ENCODE assay signal across 15 mouse cellular contexts in the genomic region with DNA sequence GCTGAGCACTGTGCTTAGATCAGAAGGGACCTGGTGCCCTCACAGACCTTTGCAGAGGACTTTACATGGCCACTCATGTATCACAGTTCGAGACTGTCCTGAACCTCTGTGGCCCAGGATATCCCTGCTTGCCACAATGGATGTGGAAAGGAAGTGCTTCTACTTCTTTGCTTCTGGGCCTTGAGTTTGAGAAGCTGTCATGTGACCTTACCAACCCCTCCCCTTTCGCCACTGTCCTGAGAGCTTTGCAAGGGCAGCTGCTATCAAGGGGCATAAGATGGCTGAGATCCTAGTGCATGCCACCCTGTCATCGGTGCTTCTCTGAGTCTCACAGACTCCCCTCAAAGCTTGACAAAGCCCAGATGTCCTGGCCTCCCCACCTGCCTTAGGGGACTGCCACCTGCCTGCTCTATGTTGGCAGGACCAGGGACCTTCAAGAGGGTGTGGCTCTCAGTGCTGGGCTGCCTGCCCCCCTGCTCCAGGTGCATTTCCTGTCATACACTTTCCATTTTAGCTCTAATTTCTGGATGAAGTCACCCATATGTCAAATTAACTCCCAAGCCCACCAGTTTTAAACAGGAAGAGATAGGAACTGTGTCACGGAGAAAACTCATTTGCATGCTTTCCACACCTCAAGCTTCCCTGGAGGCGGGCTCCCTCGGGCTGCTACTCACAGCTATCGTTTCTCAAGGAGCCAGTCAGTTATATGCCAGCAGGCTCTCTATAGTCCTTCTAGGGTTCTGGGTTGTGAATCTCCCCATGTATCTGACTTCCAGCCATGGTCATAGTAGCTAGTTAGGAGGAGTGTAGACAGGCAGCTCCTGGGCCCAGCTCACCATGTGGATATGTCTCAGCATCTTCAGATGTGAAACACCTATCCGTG.
DNase-seq lines count a peak whose midpoint lies in the region; ATAC-seq lines count a peak whose summit lies in the region.
"Had no signal": no experiment of that assay in that cellular context is flagged by ENCODE, and none has a peak within 500 bp of the region (broad histone marks: within the 10 kb centered on the region; RNA-seq: fewer than 3 reads in every experiment).

No protein-coding gene starts in this region.

- no peak overlapping the region for H3K4me2 ChIP-seq in forebrain, embryonic 14.5 days (ENCODE audit: low read length)
- no peak overlapping the region for H3K4me2 ChIP-seq in forebrain, embryonic 12.5 days
- H3K4me2 ChIP-seq in hindbrain, embryonic 14.5 days (replicated peaks) = no peak overlapping the region
- H3K4me2 ChIP-seq: embryonic facial prominence, embryonic 13.5 days; lung, embryonic 15.5 days had no signal

- ATAC-seq in forebrain, embryonic 14.5 days = no peak
- no peak for ATAC-seq in forebrain, embryonic 12.5 days (ENCODE audit: low FRiP score)
- ATAC-seq in hindbrain, embryonic 14.5 days (ENCODE audit: low FRiP score) = no peak

- 76% methylated on average over 8 of the region's 8 CpGs for WGBS in forebrain, embryonic 14.5 days
- WGBS in forebrain, embryonic 12.5 days = 75% methylated on average over 8 of the region's 8 CpGs
- WGBS in hindbrain, embryonic 14.5 days = 60% methylated on average over 8 of the region's 8 CpGs

- no peak overlapping the region for H3K4me3 ChIP-seq in forebrain, embryonic 14.5 days (ENCODE audit: low read depth, low read length)
- no peak overlapping the region for H3K4me3 ChIP-seq in forebrain, embryonic 12.5 days (replicated peaks)
- H3K4me3 ChIP-seq in hindbrain, embryonic 14.5 days (replicated peaks; ENCODE audit: low read length) = no peak overlapping the region
- H3K4me3 ChIP-seq: embryonic facial prominence, embryonic 13.5 days; lung, embryonic 15.5 days had no signal

- no peak overlapping the region for H3K9ac ChIP-seq in forebrain, embryonic 14.5 days (ENCODE audit: low read length)
- H3K9ac ChIP-seq in forebrain, embryonic 12.5 days = no peak overlapping the region
- H3K9ac ChIP-seq in hindbrain, embryonic 14.5 days = no peak overlapping the region
- H3K9ac ChIP-seq: embryonic facial prominence, embryonic 13.5 days; lung, embryonic 15.5 days had no signal

- H3K36me3 ChIP-seq in forebrain, embryonic 14.5 days (ENCODE audit: control insufficient read depth, insufficient read depth, low read length) = no peaks in the 10 kb centered on the region
- H3K36me3 ChIP-seq in forebrain, embryonic 12.5 days (replicated peaks) = no peaks in the 10 kb centered on the region
- H3K36me3 ChIP-seq in hindbrain, embryonic 14.5 days (replicated peaks; ENCODE audit: control insufficient read depth, insufficient read depth) = no peaks in the 10 kb centered on the region
- H3K36me3 ChIP-seq: embryonic facial prominence, embryonic 13.5 days; lung, embryonic 15.5 days had no signal

- H3K4me1 ChIP-seq in forebrain, embryonic 14.5 days (ENCODE audit: control insufficient read depth, insufficient read depth, low read length) = peaks cover 12% of the 10 kb centered on the region
- peaks cover 31% of the 10 kb centered on the region for H3K4me1 ChIP-seq in forebrain, embryonic 12.5 days
- H3K4me1 ChIP-seq in hindbrain, embryonic 14.5 days (replicated peaks; ENCODE audit: control insufficient read depth, insufficient read depth, low read length) = peaks cover 41% of the 10 kb centered on the region
- H3K4me1 ChIP-seq: embryonic facial prominence, embryonic 13.5 days; lung, embryonic 15.5 days had no signal

- intact Hi-C loops in left cerebral cortex, postnatal 14 days (cut with DNase I) = no loop called here
- intact Hi-C loops in left cerebral cortex, postnatal 4 days (cut with DNase I) = no loop called here

- peak; percentile 31 for DNase-seq in forebrain, embryonic 14.5 days (ENCODE audit: low spot score)
- DNase-seq in left cerebral cortex, postnatal 14 days (ENCODE audit: low spot score in 2 of 2) = peak; percentile 65 to 79
- no peak for DNase-seq in left cerebral cortex, postnatal 4 days
- DNase-seq in hindbrain, embryonic 14.5 days (ENCODE audit: low spot score) = no peak
- DNase-seq in right cerebral cortex, postnatal 10 days (ENCODE audit: low spot score in 2 of 2) = peak; percentile 69 to 77
- DNase-seq in thymus, postnatal 25 days = no peak
- DNase-seq in kidney, adult 8-10 months = no peak
- DNase-seq: adrenal gland, adult 2 months; cerebellum, postnatal 25 days; layer of hippocampus, adult 9-11 months; liver had no signal

- H3K27ac ChIP-seq in forebrain, embryonic 14.5 days (ENCODE audit: low read depth, low read length) = no peak overlapping the region
- H3K27ac ChIP-seq in forebrain, embryonic 12.5 days = no peak overlapping the region
- H3K27ac ChIP-seq in hindbrain, embryonic 14.5 days = peak overlapping the region; percentile 90
- H3K27ac ChIP-seq: embryonic facial prominence, embryonic 13.5 days; lung, embryonic 15.5 days; stomach, postnatal 0 days had no signal

- no peaks in the 10 kb centered on the region for H3K9me3 ChIP-seq in forebrain, embryonic 14.5 days (replicated peaks; ENCODE audit: control insufficient read depth, low read length)
- H3K9me3 ChIP-seq in forebrain, embryonic 12.5 days = no peaks in the 10 kb centered on the region
- no peaks in the 10 kb centered on the region for H3K9me3 ChIP-seq in hindbrain, embryonic 14.5 days (ENCODE audit: control insufficient read depth, low read length)
- H3K9me3 ChIP-seq: embryonic facial prominence, embryonic 13.5 days; lung, embryonic 15.5 days had no signal

- H3K27me3 ChIP-seq in forebrain, embryonic 14.5 days (replicated peaks; ENCODE audit: control insufficient read depth, insufficient read depth, low read length) = no peaks in the 10 kb centered on the region
- H3K27me3 ChIP-seq in forebrain, embryonic 12.5 days = no peaks in the 10 kb centered on the region
- H3K27me3 ChIP-seq in hindbrain, embryonic 14.5 days (ENCODE audit: control insufficient read depth, insufficient read depth, low read length) = no peaks in the 10 kb centered on the region
- H3K27me3 ChIP-seq: embryonic facial prominence, embryonic 13.5 days; lung, embryonic 15.5 days had no signal

Comparison
In these comparisons a context has a peak if more than half of its experiments do, and no peak if none do; other contexts are left out.
1. DNase-seq: peak in forebrain, embryonic 14.5 days (single experiment), left cerebral cortex, postnatal 14 days (2 of 2) and right cerebral cortex, postnatal 10 days (2 of 2); none in left cerebral cortex, postnatal 4 days (single experiment), hindbrain, embryonic 14.5 days (single experiment), thymus, postnatal 25 days (single experiment) and kidney, adult 8-10 months (0 of 2).